Comparison of ENCODE assay signal across 8 mouse cellular contexts in the genomic region with DNA sequence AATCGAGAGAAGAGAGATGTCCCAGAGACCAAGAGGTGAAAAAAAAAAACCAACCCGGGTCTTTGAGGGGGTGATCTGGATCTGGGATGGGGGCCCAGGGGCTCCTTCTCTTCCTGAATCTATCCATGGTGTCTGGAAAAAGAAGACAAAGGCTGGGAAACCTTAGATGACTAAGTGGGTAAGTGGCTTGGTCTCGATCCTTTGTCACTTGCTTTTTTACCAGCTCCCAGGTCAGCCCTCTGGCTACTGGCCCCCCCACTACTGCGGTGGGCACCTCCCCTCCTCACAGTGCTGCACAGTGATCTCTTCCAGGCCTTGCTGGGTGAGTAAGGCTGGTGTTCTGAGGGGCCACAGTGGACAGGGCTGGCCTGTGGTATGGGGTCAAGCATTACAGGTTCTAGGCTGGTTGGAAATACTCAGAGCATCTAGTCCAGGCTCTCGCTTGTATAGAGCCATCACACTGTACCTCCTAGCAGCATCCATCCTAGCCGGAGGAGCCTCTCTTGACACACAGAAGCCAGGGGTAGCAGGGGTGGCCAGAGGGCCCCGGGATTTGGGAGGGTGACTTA. TPM values are rescaled to one million over a fixed set of nuclear protein-coding genes. Genes with fewer than 3 reads are reported as not detected.
DNase-seq lines count a peak whose midpoint lies in the region; ATAC-seq and TF ChIP-seq lines count a peak whose summit lies in the region.

No protein-coding gene starts in this region.

- peak overlapping the region; percentile 97 for H3K4me2 ChIP-seq in kidney, embryonic 14.5 days (replicated peaks; ENCODE audit: low read depth, low read length)
- H3K4me2 ChIP-seq in embryonic facial prominence, embryonic 14.5 days (ENCODE audit: low read depth, low read length): peak overlapping the region; percentile 85
- peak overlapping the region; percentile 91 for H3K4me2 ChIP-seq in hindbrain, embryonic 12.5 days (replicated peaks)
- H3K4me2 ChIP-seq in midbrain, embryonic 14.5 days (ENCODE audit: low read length): peak overlapping the region; percentile 89

- no peaks in the 10 kb centered on the region for H3K9me3 ChIP-seq in kidney, embryonic 14.5 days (ENCODE audit: control insufficient read depth, low read length)
- no peaks in the 10 kb centered on the region for H3K9me3 ChIP-seq in embryonic facial prominence, embryonic 14.5 days (ENCODE audit: control insufficient read depth, low read length)
- no peaks in the 10 kb centered on the region for H3K9me3 ChIP-seq in hindbrain, embryonic 12.5 days (replicated peaks)
- no peaks in the 10 kb centered on the region for H3K9me3 ChIP-seq in midbrain, embryonic 14.5 days (ENCODE audit: control insufficient read depth, low read length)

- H3K9ac ChIP-seq in kidney, embryonic 14.5 days (ENCODE audit: low read depth, low read length): peak overlapping the region; percentile 18; the same call in 1 of the 2 replicates
- H3K9ac ChIP-seq in embryonic facial prominence, embryonic 14.5 days (ENCODE audit: low read depth, low read length): peak overlapping the region; percentile 85
- H3K9ac ChIP-seq in hindbrain, embryonic 12.5 days: peak overlapping the region; percentile 96
- H3K9ac ChIP-seq in midbrain, embryonic 14.5 days (replicated peaks; ENCODE audit: low read length): peak overlapping the region; percentile 80

- no peak for ATAC-seq in kidney, embryonic 14.5 days (ENCODE audit: low FRiP score, low TSS enrichment)
- no peak for ATAC-seq in embryonic facial prominence, embryonic 14.5 days (ENCODE audit: low read depth)
- no peak for ATAC-seq in hindbrain, embryonic 12.5 days (ENCODE audit: low FRiP score)
- no peak for ATAC-seq in midbrain, embryonic 14.5 days (ENCODE audit: low FRiP score, low TSS enrichment)

- H3K4me1 ChIP-seq in kidney, embryonic 14.5 days (ENCODE audit: control insufficient read depth, insufficient read depth, low read length): peaks cover 45% of the 10 kb centered on the region
- peaks cover 35% of the 10 kb centered on the region for H3K4me1 ChIP-seq in embryonic facial prominence, embryonic 14.5 days (ENCODE audit: control insufficient read depth, insufficient read depth, low read length)
- H3K4me1 ChIP-seq in hindbrain, embryonic 12.5 days: peaks cover 54% of the 10 kb centered on the region
- peaks cover 46% of the 10 kb centered on the region for H3K4me1 ChIP-seq in midbrain, embryonic 14.5 days (ENCODE audit: control insufficient read depth, insufficient read depth, low read length)
- peaks cover 6% of the 10 kb centered on the region for H3K4me1 ChIP-seq in lung, adult 2 months (ENCODE audit: control insufficient read depth, insufficient read depth, low read length)

- 42% methylated on average over 7 of the region's 7 CpGs for WGBS in kidney, embryonic 14.5 days
- 35% methylated on average over 7 of the region's 7 CpGs for WGBS in embryonic facial prominence, embryonic 14.5 days
- WGBS in hindbrain, embryonic 12.5 days: 44% methylated on average over 7 of the region's 7 CpGs
- 27% methylated on average over 7 of the region's 7 CpGs for WGBS in midbrain, embryonic 14.5 days
- 48% methylated on average over 7 of the region's 7 CpGs for WGBS in lung, adult 2 months

- no peak for DNase-seq in kidney, adult 11 months
- DNase-seq in embryonic facial prominence, embryonic 14.5 days (ENCODE audit: low spot score): no peak
- no peak for DNase-seq in midbrain, embryonic 14.5 days
- no peak for DNase-seq in testis, postnatal 14 days (ENCODE audit: low spot score)
- DNase-seq in MN1 (ENCODE audit: low spot score): no peak
- DNase-seq in lung, adult 2 months: no peak

- H3K27ac ChIP-seq in kidney, embryonic 14.5 days (ENCODE audit: low read depth, low read length): peak overlapping the region; percentile 14; the same call in 1 of the 2 replicates
- H3K27ac ChIP-seq in embryonic facial prominence, embryonic 14.5 days (replicated peaks; ENCODE audit: low read depth, low read length): peak overlapping the region; percentile 82
- H3K27ac ChIP-seq in hindbrain, embryonic 12.5 days: peak overlapping the region; percentile 94
- peak overlapping the region; percentile 94 for H3K27ac ChIP-seq in midbrain, embryonic 14.5 days (replicated peaks; ENCODE audit: low read depth, low read length)

- peak overlapping the region; percentile 72 for H3K4me3 ChIP-seq in kidney, embryonic 14.5 days (ENCODE audit: low read length)
- peak overlapping the region; percentile 69; the same call in 1 of the 2 replicates for H3K4me3 ChIP-seq in embryonic facial prominence, embryonic 14.5 days (ENCODE audit: low read depth, low read length)
- H3K4me3 ChIP-seq in hindbrain, embryonic 12.5 days: peak overlapping the region; percentile 71; the same call in 1 of the 2 replicates
- H3K4me3 ChIP-seq in midbrain, embryonic 14.5 days (replicated peaks; ENCODE audit: low read depth, low read length): peak overlapping the region; percentile 77
- no peak overlapping the region for H3K4me3 ChIP-seq in lung, adult 2 months (replicated peaks; ENCODE audit: extremely low read depth, low read depth, low read length)

- no peak for TF ChIP-seq POLR2A in lung, adult 2 months (IDR thresholded peaks at IDR 0.05; ENCODE audit: borderline replicate concordance, extremely low read depth, low read depth, low read length)

- H3K36me3 ChIP-seq in kidney, embryonic 14.5 days (ENCODE audit: control insufficient read depth, insufficient read depth, low read length): peaks cover 13% of the 10 kb centered on the region
- peaks cover 21% of the 10 kb centered on the region for H3K36me3 ChIP-seq in embryonic facial prominence, embryonic 14.5 days (ENCODE audit: control insufficient read depth, insufficient read depth, low read length)
- peaks cover 13% of the 10 kb centered on the region for H3K36me3 ChIP-seq in hindbrain, embryonic 12.5 days
- H3K36me3 ChIP-seq in midbrain, embryonic 14.5 days (ENCODE audit: control insufficient read depth, insufficient read depth, low read length): peaks cover 19% of the 10 kb centered on the region

- no peak for TF ChIP-seq CTCF in lung, adult 2 months (IDR thresholded peaks at IDR 0.05; ENCODE audit: insufficient read depth, low read length)

- no peaks in the 10 kb centered on the region for H3K27me3 ChIP-seq in kidney, embryonic 14.5 days (ENCODE audit: control insufficient read depth, insufficient read depth, low read length)
- no peaks in the 10 kb centered on the region for H3K27me3 ChIP-seq in embryonic facial prominence, embryonic 14.5 days (replicated peaks; ENCODE audit: control insufficient read depth, insufficient read depth, low read length)
- H3K27me3 ChIP-seq in hindbrain, embryonic 12.5 days: no peaks in the 10 kb centered on the region
- H3K27me3 ChIP-seq in midbrain, embryonic 14.5 days (ENCODE audit: control insufficient read depth, insufficient read depth, low read length): no peaks in the 10 kb centered on the region

RNA-seq across cellular contexts. Expression of a gene that starts 0.5 kb away (rescaled TPM):
- polyA plus RNA-seq in kidney, embryonic 14.5 days (2014; fragmentation: Nextera tagmentation; extraction: Ambion mirVana): 13.2 and 16.4 TPM in 2 replicates
- 7.3 and 8.4 TPM in 2 replicates for polyA plus RNA-seq in embryonic facial prominence, embryonic 14.5 days (2014; fragmentation: Nextera tagmentation; extraction: Ambion mirVana)
- 23.0 and 28.5 TPM in 2 replicates for polyA plus RNA-seq in hindbrain, embryonic 12.5 days (2016; fragmentation: Nextera tagmentation; extraction: Ambion mirVana)
- 33.1 and 41.0 TPM in 2 replicates for polyA plus RNA-seq in midbrain, embryonic 14.5 days (2014; fragmentation: Nextera tagmentation; extraction: Ambion mirVana)
- 28.0 and 33.7 TPM in 2 replicates for polyA plus RNA-seq in lung, adult 2 months (2012; rRNA removed)

RNA-seq across cellular contexts. Expression of a gene that starts 2.1 kb away (rescaled TPM):
- polyA plus RNA-seq in kidney, embryonic 14.5 days (2014; fragmentation: Nextera tagmentation; extraction: Ambion mirVana): 41.1 and 58.4 TPM in 2 replicates
- polyA plus RNA-seq in embryonic facial prominence, embryonic 14.5 days (2014; fragmentation: Nextera tagmentation; extraction: Ambion mirVana): 90.0 and 95.5 TPM in 2 replicates
- 59.8 and 61.9 TPM in 2 replicates for polyA plus RNA-seq in hindbrain, embryonic 12.5 days (2016; fragmentation: Nextera tagmentation; extraction: Ambion mirVana)
- polyA plus RNA-seq in midbrain, embryonic 14.5 days (2014; fragmentation: Nextera tagmentation; extraction: Ambion mirVana): 43.2 and 49.6 TPM in 2 replicates
- 63.1 and 88.6 TPM in 2 replicates for polyA plus RNA-seq in lung, adult 2 months (2012; rRNA removed)

RNA-seq across cellular contexts. Expression of a gene that starts 16.9 kb away (rescaled TPM):
- polyA plus RNA-seq in kidney, embryonic 14.5 days (2014; fragmentation: Nextera tagmentation; extraction: Ambion mirVana): 28.2 and 34.9 TPM in 2 replicates
- polyA plus RNA-seq in embryonic facial prominence, embryonic 14.5 days (2014; fragmentation: Nextera tagmentation; extraction: Ambion mirVana): 30.8 and 36.2 TPM in 2 replicates
- 45.9 and 46.4 TPM in 2 replicates for polyA plus RNA-seq in hindbrain, embryonic 12.5 days (2016; fragmentation: Nextera tagmentation; extraction: Ambion mirVana)
- 22.9 and 23.0 TPM in 2 replicates for polyA plus RNA-seq in midbrain, embryonic 14.5 days (2014; fragmentation: Nextera tagmentation; extraction: Ambion mirVana)
- polyA plus RNA-seq in lung, adult 2 months (2012; rRNA removed): 16.7 and 20.8 TPM in 2 replicates

RNA-seq across cellular contexts. Expression of a gene that starts 21.7 kb away (rescaled TPM):
- polyA plus RNA-seq in kidney, embryonic 14.5 days (2014; fragmentation: Nextera tagmentation; extraction: Ambion mirVana): 48.5 and 63.1 TPM in 2 replicates
- polyA plus RNA-seq in embryonic facial prominence, embryonic 14.5 days (2014; fragmentation: Nextera tagmentation; extraction: Ambion mirVana): 47.0 and 49.3 TPM in 2 replicates
- polyA plus RNA-seq in hindbrain, embryonic 12.5 days (2016; fragmentation: Nextera tagmentation; extraction: Ambion mirVana): 87.8 and 96.2 TPM in 2 replicates
- 41.3 and 48.9 TPM in 2 replicates for polyA plus RNA-seq in midbrain, embryonic 14.5 days (2014; fragmentation: Nextera tagmentation; extraction: Ambion mirVana)
- 15.0 and 22.9 TPM in 2 replicates for polyA plus RNA-seq in lung, adult 2 months (2012; rRNA removed)

RNA-seq across cellular contexts. Expression of a gene that starts 26.3 kb away (rescaled TPM):
- polyA plus RNA-seq in kidney, embryonic 14.5 days (2014; fragmentation: Nextera tagmentation; extraction: Ambion mirVana): 426 and 499 TPM in 2 replicates
- polyA plus RNA-seq in embryonic facial prominence, embryonic 14.5 days (2014; fragmentation: Nextera tagmentation; extraction: Ambion mirVana): 577 and 590 TPM in 2 replicates
- 598 and 607 TPM in 2 replicates for polyA plus RNA-seq in hindbrain, embryonic 12.5 days (2016; fragmentation: Nextera tagmentation; extraction: Ambion mirVana)
- polyA plus RNA-seq in midbrain, embryonic 14.5 days (2014; fragmentation: Nextera tagmentation; extraction: Ambion mirVana): 616 and 626 TPM in 2 replicates
- polyA plus RNA-seq in lung, adult 2 months (2012; rRNA removed): 333 and 615 TPM in 2 replicates

Comparison
In these comparisons a context has a peak if more than half of its experiments do, and no peak if none do; other contexts are left out.
1. H3K27ac ChIP-seq: peak in every context shown above with its lines; median percentile 94 in hindbrain, embryonic 12.5 days; 94 in midbrain, embryonic 14.5 days; 82 in embryonic facial prominence, embryonic 14.5 days; 14 in kidney, embryonic 14.5 days.
2. H3K9ac ChIP-seq: peak in every context shown above with its lines; median percentile 96 in hindbrain, embryonic 12.5 days; 85 in embryonic facial prominence, embryonic 14.5 days; 80 in midbrain, embryonic 14.5 days; 18 in kidney, embryonic 14.5 days.